Mouse (Mus musculus) kidney, embryonic 15.5 days (tissue): ENCODE measurements around the gene Myoz2. TPM values are rescaled to one million over a fixed set of nuclear protein-coding genes. Genes with fewer than 3 reads are reported as not detected.

Source experiments
- ATAC-seq: fragments of 200-750 bp; cut with Nextera tagmentation; replicated peaks from 2 replicates; pipeline ENCODE4 v1.8.0; 2017; ENCODE audit warnings: moderate TSS enrichment; ENCODE audit not compliant: low FRiP score
- H3K27ac ChIP-seq: fragments of 300-500 bp; sonication (generic); 2 replicates; pipeline ENCODE4 v1.5.1; 2015; ENCODE audit warnings: mild to moderate bottlenecking, inconsistent platforms
- H3K27me3 ChIP-seq: fragments of 300-500 bp; sonication (generic); 2 replicates; pipeline ENCODE4 v1.6.1; 2015; ENCODE audit warnings: inconsistent platforms
- H3K36me3 ChIP-seq: fragments of 300-500 bp; sonication (generic); 2 replicates; pipeline ENCODE4 v1.6.1; 2015; ENCODE audit warnings: inconsistent platforms
- H3K4me1 ChIP-seq: fragments of 300-500 bp; sonication (generic); 2 replicates; pipeline ENCODE4 v1.6.1; 2015; ENCODE audit warnings: inconsistent platforms
- H3K4me2 ChIP-seq: fragments of 300-500 bp; sonication (generic); 2 replicates; pipeline ENCODE4 v1.6.1; 2015; ENCODE audit warnings: moderate library complexity, mild to moderate bottlenecking, inconsistent platforms
- H3K4me3 ChIP-seq: fragments of 300-500 bp; sonication (generic); replicated peaks from 2 replicates; pipeline ENCODE4 v1.5.1; 2015; ENCODE audit warnings: mild to moderate bottlenecking, inconsistent platforms
- H3K9ac ChIP-seq: fragments of 300-500 bp; sonication (generic); 2 replicates; pipeline ENCODE4 v1.6.1; 2015; ENCODE audit warnings: mild to moderate bottlenecking, inconsistent platforms
- H3K9me3 ChIP-seq: fragments of 300-500 bp; sonication (generic); replicated peaks from 2 replicates; pipeline ENCODE4 v1.6.1; 2016; ENCODE audit warnings: inconsistent platforms
- WGBS: fragments of 180-500 bp; shearing (Covaris S2); methylation state at CpG from one replicate; pipeline ENCODE4 v1.1.7; 2015; ENCODE audit warnings: mixed read lengths; 5-methylcytosine and 5-hydroxymethylcytosine counted together
- polyA plus RNA-seq: library from polyadenylated mRNA; unstranded; fragments of >200 nt; fragmentation: Nextera tagmentation; extraction: Ambion mirVana; gene quantifications from 2 replicates; pipeline ENCODE4 v1.2.1, GENCODE M21; 2015

The Myoz2 gene
- 2.2 and 6.7 TPM in 2 replicates for polyA plus RNA-seq

DNA sequence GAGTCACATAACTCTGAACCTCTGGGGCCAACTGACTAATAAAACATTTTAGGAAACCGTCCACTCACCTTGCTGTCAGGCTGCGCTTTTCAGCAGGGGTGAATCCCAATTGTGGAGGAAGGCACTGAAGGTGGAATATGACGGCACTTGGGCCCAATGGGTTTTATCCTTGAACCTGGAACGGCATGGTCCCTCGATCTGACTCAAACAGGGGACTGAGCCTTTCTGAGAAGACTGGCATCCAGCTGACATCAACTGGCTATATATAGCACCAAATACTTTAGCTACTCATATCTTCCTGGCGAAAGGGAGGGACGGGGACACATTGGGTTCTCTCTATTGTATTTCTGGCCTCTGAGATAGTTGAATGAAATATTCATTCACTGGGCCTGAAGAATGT, at the start of gene Myoz2:
TSS of gene Myoz2 (minus strand) at position 264 of the 400 bp plus-strand sequence.
- Histone ChIP-seq H3K27ac (no peak within 1 kb of the TSS), H3K4me1 (no peaks in the 10 kb centered on the region), H3K4me3 (no peak within 1 kb of the TSS), H3K9ac (no peak within 1 kb of the TSS), H3K4me2 (no peak within 1 kb of the TSS), H3K9me3 (no peaks in the 10 kb centered on the region), H3K36me3 (no peaks in the 10 kb centered on the region), H3K27me3 (no peaks in the 10 kb centered on the region)
- ATAC-seq, result no peak
- 86% methylated on average over 7 of the region's 7 CpGs for WGBS

GRCm38 (mm10) chr3:123081665-123082064, 46.9 kb upstream of the Myoz2 start:
- Histone ChIP-seq H3K4me3 (no peak overlapping the region), H3K9ac (no peak overlapping the region), H3K36me3 (no peaks in the 10 kb centered on the region), H3K27ac (no peak overlapping the region), H3K4me2 (no peak overlapping the region), H3K9me3 (no peaks in the 10 kb centered on the region), H3K4me1 (peaks cover 6% of the 10 kb centered on the region; the same call in 1 of the 2 replicates), H3K27me3 (no peaks in the 10 kb centered on the region)
- WGBS, result 85% methylated on average over 3 of the region's 3 CpGs
- ATAC-seq, result no peak

DNA sequence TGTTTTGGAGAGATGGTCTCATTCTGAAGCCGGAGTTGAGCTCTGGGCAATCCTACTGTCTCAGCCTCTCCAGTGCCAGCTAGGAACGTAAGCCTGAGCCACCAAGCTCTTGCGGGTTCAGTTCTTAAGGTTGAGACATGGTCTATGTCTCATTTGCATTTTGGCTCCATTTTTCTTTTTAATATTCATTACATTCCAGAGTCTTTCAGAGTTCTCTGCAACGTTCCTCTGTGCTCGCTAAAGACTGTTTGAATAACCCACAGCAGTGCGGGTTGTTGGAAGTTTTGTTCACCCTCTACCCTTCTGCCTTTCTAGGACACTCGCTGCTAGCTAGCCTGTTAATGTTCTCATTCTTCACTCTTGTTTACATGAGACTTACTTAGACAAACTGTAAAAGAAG, 46.1 kb upstream of the Myoz2 start:
- H3K4me3 ChIP-seq, result no peak overlapping the region
- H3K4me2 ChIP-seq, result no peak overlapping the region
- no peak for ATAC-seq
- H3K36me3 ChIP-seq, result no peaks in the 10 kb centered on the region
- H3K4me1 ChIP-seq, result peaks cover 3% of the 10 kb centered on the region; the same call in 1 of the 2 replicates
- WGBS, result 69% methylated on average over 7 of the region's 7 CpGs
- H3K9me3 ChIP-seq, result no peaks in the 10 kb centered on the region
- H3K9ac ChIP-seq, result no peak overlapping the region
- H3K27ac ChIP-seq, result no peak overlapping the region
- H3K27me3 ChIP-seq, result no peaks in the 10 kb centered on the region

DNA sequence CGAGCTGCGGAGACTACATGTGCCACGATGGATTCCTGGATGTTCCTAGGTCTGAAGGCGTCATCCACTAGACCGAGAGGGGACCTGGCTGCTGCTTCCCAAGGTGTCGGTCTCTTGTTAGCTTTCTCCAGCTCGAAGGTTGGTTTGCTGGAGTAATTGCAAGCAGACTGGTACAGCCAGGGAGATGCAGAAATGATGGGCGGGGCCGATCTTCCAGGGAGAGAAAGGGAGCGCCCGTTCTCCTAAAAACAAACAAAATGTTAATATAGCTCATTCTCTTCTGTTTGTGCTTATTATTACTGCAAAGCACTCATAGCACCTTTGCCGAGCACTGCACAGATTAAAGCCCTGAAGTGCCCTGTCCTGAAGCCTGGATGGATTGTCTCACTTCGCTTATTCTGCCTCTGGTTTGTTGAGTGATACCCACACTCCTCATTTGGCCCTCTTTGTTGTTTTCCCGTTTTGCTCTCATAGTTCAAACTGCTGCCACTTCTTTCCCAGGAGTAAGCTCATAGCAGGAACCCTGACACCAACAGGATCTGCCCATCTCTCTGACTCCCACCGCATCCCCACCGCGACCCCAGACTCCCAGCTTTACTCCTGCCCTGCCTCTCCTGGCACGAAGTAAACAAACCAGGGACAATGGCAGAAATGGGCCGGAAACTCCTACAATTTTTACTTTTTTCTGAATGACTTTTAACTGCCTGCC, 45.4 kb upstream of the Myoz2 start:
- WGBS, result 73% methylated on average over 19 of the region's 19 CpGs
- H3K4me1 ChIP-seq, result no peaks in the 10 kb centered on the region
- no peak for ATAC-seq
- no peaks in the 10 kb centered on the region for H3K36me3 ChIP-seq
- no peaks in the 10 kb centered on the region for H3K9me3 ChIP-seq
- no peak overlapping the region for H3K4me2 ChIP-seq
- H3K4me3 ChIP-seq, result no peak overlapping the region
- H3K27ac ChIP-seq, result no peak overlapping the region
- H3K9ac ChIP-seq, result no peak overlapping the region
- H3K27me3 ChIP-seq, result no peaks in the 10 kb centered on the region

- no peaks in the 10 kb centered on the region for H3K4me1 ChIP-seq
- no peak overlapping the region for H3K4me2 ChIP-seq
- H3K36me3 ChIP-seq, result no peaks in the 10 kb centered on the region
- no peak overlapping the region for H3K27ac ChIP-seq
- WGBS, result 86% methylated on average over 3 of the region's 3 CpGs
- H3K27me3 ChIP-seq, result no peaks in the 10 kb centered on the region
- no peak for ATAC-seq
- H3K9ac ChIP-seq, result no peak overlapping the region
- H3K9me3 ChIP-seq, result no peaks in the 10 kb centered on the region
- no peak overlapping the region for H3K4me3 ChIP-seq
Observed at GRCm38 (mm10) chr3:123075759-123076158, 40.9 kb upstream of the Myoz2 start.

GRCm38 (mm10) chr3:123075034-123075433, 40.2 kb upstream of the Myoz2 start:
- ATAC-seq, result no peak
- no peak overlapping the region for H3K27ac ChIP-seq
- H3K9me3 ChIP-seq, result no peaks in the 10 kb centered on the region
- H3K4me1 ChIP-seq, result no peaks in the 10 kb centered on the region
- no peak overlapping the region for H3K9ac ChIP-seq
- no peaks in the 10 kb centered on the region for H3K27me3 ChIP-seq
- no peak overlapping the region for H3K4me2 ChIP-seq
- no peak overlapping the region for H3K4me3 ChIP-seq
- no peaks in the 10 kb centered on the region for H3K36me3 ChIP-seq

DNA sequence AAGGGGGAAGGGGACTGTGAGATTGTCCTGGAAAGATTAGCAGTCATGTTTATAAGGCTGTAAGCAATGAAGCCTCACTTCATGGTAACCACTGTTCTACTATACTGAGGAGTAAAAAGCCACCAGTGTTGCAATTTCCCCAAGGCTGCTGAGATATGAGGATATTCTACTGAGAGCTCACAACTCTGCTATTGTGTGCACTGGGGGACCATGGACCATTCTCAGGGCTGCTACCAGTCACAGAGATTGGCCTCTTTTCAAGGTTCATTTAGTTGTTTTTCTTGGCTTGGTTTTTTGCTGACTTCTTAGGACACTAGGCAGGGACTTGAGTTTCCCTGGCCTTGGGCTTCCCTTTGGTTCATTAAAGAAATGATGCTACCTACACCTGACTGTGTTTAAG, 38.5 kb upstream of the Myoz2 start:
- H3K9me3 ChIP-seq, result no peaks in the 10 kb centered on the region
- H3K27ac ChIP-seq, result no peak overlapping the region

DNA sequence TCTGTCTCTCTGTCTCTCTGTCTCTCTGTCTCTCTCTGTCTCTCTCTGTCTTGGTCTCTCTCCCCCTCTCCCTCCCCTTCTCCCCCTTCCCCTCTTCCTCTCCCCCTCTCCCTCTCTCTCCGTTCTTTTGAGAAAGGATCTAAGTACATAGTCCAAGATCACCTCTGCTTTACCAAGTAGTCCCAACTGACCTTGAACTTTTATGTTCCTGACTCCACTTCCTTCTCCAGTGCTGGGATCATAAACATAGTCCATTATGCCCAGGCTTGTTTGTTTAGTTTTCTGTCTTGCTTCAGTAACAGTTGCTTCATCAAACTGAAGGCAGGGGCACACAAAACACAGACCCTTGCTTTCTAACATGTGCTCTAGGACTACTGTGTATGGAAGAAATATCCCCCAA, 37.7 kb upstream of the Myoz2 start:
- H3K4me2 ChIP-seq, result no peak overlapping the region
- ATAC-seq, result no peak
- no peaks in the 10 kb centered on the region for H3K4me1 ChIP-seq
- no peaks in the 10 kb centered on the region for H3K36me3 ChIP-seq
- no peak overlapping the region for H3K27ac ChIP-seq
- H3K27me3 ChIP-seq, result no peaks in the 10 kb centered on the region
- no peak overlapping the region for H3K4me3 ChIP-seq
- no CpG with 5 or more reads among the region's 1 CpGs for WGBS
- no peaks in the 10 kb centered on the region for H3K9me3 ChIP-seq
- no peak overlapping the region for H3K9ac ChIP-seq

More for the DNA sequence above, 38.5 kb upstream of the Myoz2 start:
- Histone ChIP-seq H3K27me3 (no peaks in the 10 kb centered on the region), H3K4me1 (no peaks in the 10 kb centered on the region), H3K9ac (no peak overlapping the region), H3K36me3 (no peaks in the 10 kb centered on the region), H3K4me3 (no peak overlapping the region), H3K4me2 (no peak overlapping the region)
- no peak for ATAC-seq

GRCm38 (mm10) chr3:123070996-123071395, 36.2 kb upstream of the Myoz2 start:
- H3K27ac ChIP-seq, result no peak overlapping the region
- no peaks in the 10 kb centered on the region for H3K36me3 ChIP-seq
- H3K27me3 ChIP-seq, result no peaks in the 10 kb centered on the region
- 92% methylated on average over 1 of the region's 1 CpGs for WGBS
- no peaks in the 10 kb centered on the region for H3K9me3 ChIP-seq
- ATAC-seq, result no peak
- H3K4me2 ChIP-seq, result no peak overlapping the region
- H3K4me3 ChIP-seq, result no peak overlapping the region
- no peak overlapping the region for H3K9ac ChIP-seq
- no peaks in the 10 kb centered on the region for H3K4me1 ChIP-seq

- Histone ChIP-seq H3K4me2 (no peak overlapping the region), H3K36me3 (no peaks in the 10 kb centered on the region), H3K27me3 (no peaks in the 10 kb centered on the region), H3K4me3 (no peak overlapping the region), H3K9ac (no peak overlapping the region), H3K9me3 (no peaks in the 10 kb centered on the region), H3K27ac (no peak overlapping the region), H3K4me1 (0 out of 2 replicates have a peak, but pooled peaks cover 2% of the 10 kb centered on the region)
- WGBS, result 93% methylated on average over 7 of the region's 7 CpGs
- ATAC-seq, result no peak
Observed at GRCm38 (mm10) chr3:123066836-123067235, 32.0 kb upstream of the Myoz2 start.

DNA sequence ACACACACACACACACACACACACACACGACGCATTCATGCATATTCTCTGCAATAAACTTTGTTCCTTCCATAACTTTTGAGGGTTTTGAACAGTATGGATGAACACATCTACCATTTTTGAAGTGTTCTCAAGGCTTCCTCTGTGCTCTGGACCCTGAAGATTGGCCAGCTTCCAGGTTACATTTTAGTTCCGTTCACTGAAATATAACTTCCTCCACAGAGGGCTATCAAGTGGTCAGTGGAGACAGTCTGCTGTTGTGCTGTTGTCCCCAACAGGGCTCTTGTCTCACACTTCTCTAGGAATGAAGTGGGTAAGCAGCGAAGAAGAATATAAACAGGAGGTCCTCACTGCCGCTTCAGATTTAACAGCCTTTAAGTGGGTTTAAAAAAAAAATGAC, 30.7 kb upstream of the Myoz2 start:
- Histone ChIP-seq H3K4me1 (0 out of 2 replicates have a peak, but pooled peaks cover 2% of the 10 kb centered on the region), H3K4me2 (no peak overlapping the region), H3K27ac (0 out of 2 replicates have a peak overlapping the region, but pooled peaks have one; percentile 5), H3K36me3 (no peaks in the 10 kb centered on the region), H3K27me3 (no peaks in the 10 kb centered on the region), H3K9ac (no peak overlapping the region), H3K4me3 (no peak overlapping the region), H3K9me3 (no peaks in the 10 kb centered on the region)
- 70% methylated on average over 5 of the region's 5 CpGs for WGBS
- ATAC-seq, result 0 out of 2 replicates have a peak, but pooled peaks have one; percentile 49

- H3K4me3 ChIP-seq, result no peak overlapping the region
- H3K27ac ChIP-seq, result no peak overlapping the region
- no peak overlapping the region for H3K9ac ChIP-seq
- no peaks in the 10 kb centered on the region for H3K9me3 ChIP-seq
- ATAC-seq, result no peak
- H3K27me3 ChIP-seq, result no peaks in the 10 kb centered on the region
- H3K36me3 ChIP-seq, result no peaks in the 10 kb centered on the region
- H3K4me1 ChIP-seq, result 0 out of 2 replicates have a peak, but pooled peaks cover 2% of the 10 kb centered on the region
- 33% methylated on average over 5 of the region's 5 CpGs for WGBS
- H3K4me2 ChIP-seq, result no peak overlapping the region
Observed at GRCm38 (mm10) chr3:123064186-123064585, 29.4 kb upstream of the Myoz2 start.

DNA sequence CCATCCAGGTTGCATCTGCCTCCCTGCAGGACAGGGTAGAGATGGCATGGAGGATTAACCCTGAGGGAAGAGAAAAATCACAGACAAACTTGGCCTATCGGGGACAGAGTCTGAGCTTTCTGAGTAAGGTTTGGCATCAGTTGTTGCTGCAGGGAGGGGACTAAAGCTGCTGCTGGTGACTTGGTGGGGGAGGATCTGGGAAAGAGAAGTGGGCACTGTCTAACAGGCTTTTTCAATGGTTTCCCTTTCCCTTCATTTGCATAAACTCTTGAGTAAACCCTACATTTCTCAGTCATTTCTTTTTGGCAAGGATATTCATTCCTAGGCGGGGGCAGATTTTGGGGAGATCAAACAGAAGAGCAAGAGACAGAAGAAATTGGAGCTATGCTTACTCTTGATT, 27.1 kb upstream of the Myoz2 start:
- no peak for ATAC-seq
- WGBS, result 79% methylated on average over 2 of the region's 2 CpGs
- Histone ChIP-seq H3K4me1 (0 out of 2 replicates have a peak, but pooled peaks cover 2% of the 10 kb centered on the region), H3K4me2 (no peak overlapping the region), H3K4me3 (no peak overlapping the region), H3K36me3 (no peaks in the 10 kb centered on the region), H3K9me3 (no peaks in the 10 kb centered on the region), H3K9ac (no peak overlapping the region), H3K27me3 (no peaks in the 10 kb centered on the region), H3K27ac (no peak overlapping the region)
